Mouse (Mus musculus): ENCODE data around the gene Sh3bp2.

DNA sequence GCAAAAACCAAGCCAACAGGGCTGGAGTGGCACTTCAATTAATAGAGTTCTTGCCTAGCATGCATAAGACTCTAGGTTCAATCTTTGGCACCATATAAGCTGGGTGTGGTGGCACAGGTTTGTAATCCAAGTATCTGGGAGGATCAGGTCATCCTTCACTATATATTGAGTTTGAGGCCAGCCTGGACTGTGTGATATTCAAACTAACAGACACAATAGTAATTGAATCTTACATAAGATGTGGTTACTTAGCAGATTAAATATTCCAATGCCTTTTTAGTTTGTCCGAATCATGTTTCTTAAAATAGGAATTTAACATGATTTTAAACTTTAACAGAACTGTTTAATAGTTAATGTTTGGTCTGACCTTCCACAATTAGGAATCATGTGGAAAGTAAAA lies 50.6 kb downstream of the Sh3bp2 start:
- TF ChIP-seq POLR2A (IDR thresholded peaks at IDR 0.05; ENCODE audit: low read depth, low read length) (no peak), CTCF (IDR thresholded peaks at IDR 0.05; ENCODE audit: extremely low read depth, insufficient read length, insufficient replicate concordance, low read depth, low read length) (no peak)

Measured in small intestine, adult 2 months (tissue).